Mouse (Mus musculus): Measurements from ENCODE around the gene Tpr. TPM values are rescaled to one million over a fixed set of nuclear protein-coding genes. Genes with fewer than 3 reads are reported as not detected.
A peak's percentile ranks its signal among the peaks of the same experiment; 100 is the strongest.

Gene Tpr
- total and polyA plus RNA-seq, 3 experiments = 213 to 382 (median 229) TPM

GRCm38 (mm10) chr1:150498177-150498576, 105.5 kb downstream of the Tpr start:
- Histone ChIP-seq H3K9me3 (replicated peaks; ENCODE audit: insufficient read depth, low read length) (no peaks in the 10 kb centered on the region), H3K27me3 (ENCODE audit: control insufficient read depth in 1 of 2, insufficient read depth in 2 of 2, low read length in 2 of 2) (no peaks in the 10 kb centered on the region), H3K9ac (ENCODE audit: control insufficient read depth, low read depth, low read length, poor library complexity, severe bottlenecking) (no peak overlapping the region), H3K27ac (ENCODE audit: control insufficient read depth, low read depth, low read length) (no peak overlapping the region), H3K79me2 (ENCODE audit: control insufficient read depth, insufficient read depth, low read length, poor library complexity) (no peaks in the 10 kb centered on the region), H3K4me1 (ENCODE audit: control insufficient read depth in 1 of 2, insufficient read depth in 2 of 2, low read length in 2 of 2) (no peaks in the 10 kb centered on the region), H3K4me3 (ENCODE audit: control insufficient read depth in 1 of 2, insufficient read depth in 1 of 2, low read depth in 2 of 2, low read length in 2 of 2) (no peak overlapping the region), H3K36me3 (ENCODE audit: control insufficient read depth in 1 of 2, insufficient read depth in 2 of 2, low read length in 2 of 2) (no peaks in the 10 kb centered on the region)
- TF ChIP-seq EP300 (IDR thresholded peaks at IDR 0.05; ENCODE audit: low read depth in 1 of 2, low read length in 2 of 2) (peak in 1 of 2 experiments; percentile 57; a peak in 2 of 4 replicates), TCF12 (IDR thresholded peaks at IDR 0.05; ENCODE audit: low read depth, low read length) (no peak)
- DNase-seq (ENCODE audit: low read depth, low spot score) = no peak

Other genes starting within 250 kb of the Tpr start
- not detected in 2 replicates for gene Pdc, start 73.4 kb upstream of the Tpr start, total RNA-seq (2012; rRNA removed)
- not detected for gene Pdc, start 73.4 kb upstream of the Tpr start, polyA plus RNA-seq (2012; ENCODE audit: insufficient read depth in 1 of 2, insufficient read length in 2 of 2, low read depth in 1 of 2, low replicate concordance in 2 of 2, missing spikeins in 1 of 2)
- gene Odr4, start 242 bp downstream of the Tpr start, total RNA-seq (2012; rRNA removed) = 28.6 and 30.1 TPM in 2 replicates
- 10 to 100 TPM in 1 of 2 experiments, not detected in 1; 23.1 TPM for gene Odr4, start 242 bp downstream of the Tpr start, polyA plus RNA-seq (2012; ENCODE audit: insufficient read depth in 1 of 2, insufficient read length in 2 of 2, low read depth in 1 of 2, low replicate concordance in 2 of 2, missing spikeins in 1 of 2)
- gene Prg4, start 73.3 kb downstream of the Tpr start, total RNA-seq (2012; rRNA removed) = 0.19 and 0.23 TPM in 2 replicates
- gene Prg4, start 73.3 kb downstream of the Tpr start, polyA plus RNA-seq (2012; ENCODE audit: insufficient read depth in 1 of 2, insufficient read length in 2 of 2, low read depth in 1 of 2, low replicate concordance in 2 of 2, missing spikeins in 1 of 2) = under 1 TPM in 1 of 2 experiments, not detected in 1; 0.42 TPM